Mouse (Mus musculus): ENCODE measurements around the gene Lrrc75b. TPM values are rescaled to one million over a fixed set of nuclear protein-coding genes. Genes with fewer than 3 reads are reported as not detected.

The Lrrc75b gene
- polyA plus RNA-seq, 1 experiment from 2014 or later, result 2.9 TPM

GRCm38 (mm10) chr10:75552701-75553450 is 7.3 kb downstream of the Lrrc75b start:
- WGBS, result 50% methylated on average over 13 of the region's 13 CpGs
- peak; percentile 26; the same call in 1 of the 2 replicates for ATAC-seq (ENCODE audit: low FRiP score, low TSS enrichment)
- Histone ChIP-seq H3K4me2 (replicated peaks; ENCODE audit: low read depth, low read length) (no peak overlapping the region), H3K36me3 (ENCODE audit: control insufficient read depth, insufficient read depth, low read length) (no peaks in the 10 kb centered on the region), H3K9me3 (ENCODE audit: control insufficient read depth, low read length) (no peaks in the 10 kb centered on the region), H3K27me3 (ENCODE audit: control insufficient read depth, insufficient read depth, low read length) (no peaks in the 10 kb centered on the region), H3K4me3 (ENCODE audit: low read length) (no peak overlapping the region), H3K27ac (ENCODE audit: low read depth, low read length) (no peak overlapping the region), H3K4me1 (ENCODE audit: control insufficient read depth, insufficient read depth, low read length) (peaks cover 22% of the 10 kb centered on the region), H3K9ac (ENCODE audit: low read depth, low read length) (no peak overlapping the region)

- peaks cover 18% of the 10 kb centered on the region for H3K4me1 ChIP-seq (ENCODE audit: control insufficient read depth, insufficient read depth, low read length)
- ATAC-seq (ENCODE audit: low FRiP score, low TSS enrichment), result no peak
- 56% methylated on average over 2 of the region's 2 CpGs for WGBS
Observed at GRCm38 (mm10) chr10:75552106-75552505, 8.0 kb downstream of the Lrrc75b start.

GRCm38 (mm10) chr10:75551175-75551574 is 9.0 kb downstream of the Lrrc75b start:
- peak; percentile 32; the same call in 1 of the 2 replicates for ATAC-seq (ENCODE audit: low FRiP score, low TSS enrichment)
- Histone ChIP-seq H3K9me3 (ENCODE audit: control insufficient read depth, low read length) (no peaks in the 10 kb centered on the region), H3K9ac (ENCODE audit: low read depth, low read length) (no peak overlapping the region), H3K27ac (ENCODE audit: low read depth, low read length) (no peak overlapping the region), H3K4me3 (ENCODE audit: low read length) (no peak overlapping the region), H3K4me2 (replicated peaks; ENCODE audit: low read depth, low read length) (no peak overlapping the region), H3K36me3 (ENCODE audit: control insufficient read depth, insufficient read depth, low read length) (no peaks in the 10 kb centered on the region), H3K4me1 (ENCODE audit: control insufficient read depth, insufficient read depth, low read length) (peaks cover 18% of the 10 kb centered on the region), H3K27me3 (ENCODE audit: control insufficient read depth, insufficient read depth, low read length) (no peaks in the 10 kb centered on the region)
- 36% methylated on average over 12 of the region's 12 CpGs for WGBS

More at GRCm38 (mm10) chr10:75552106-75552505, 8.0 kb downstream of the Lrrc75b start:
- Histone ChIP-seq H3K4me2 (replicated peaks; ENCODE audit: low read depth, low read length) (no peak overlapping the region), H3K27me3 (ENCODE audit: control insufficient read depth, insufficient read depth, low read length) (no peaks in the 10 kb centered on the region), H3K9ac (ENCODE audit: low read depth, low read length) (no peak overlapping the region), H3K9me3 (ENCODE audit: control insufficient read depth, low read length) (no peaks in the 10 kb centered on the region), H3K36me3 (ENCODE audit: control insufficient read depth, insufficient read depth, low read length) (no peaks in the 10 kb centered on the region), H3K27ac (ENCODE audit: low read depth, low read length) (no peak overlapping the region), H3K4me3 (ENCODE audit: low read length) (no peak overlapping the region)

GRCm38 (mm10) chr10:75549886-75550285 is 10.2 kb downstream of the Lrrc75b start:
- 16% methylated on average over 7 of the region's 7 CpGs for WGBS
- Histone ChIP-seq H3K9ac (ENCODE audit: low read depth, low read length) (no peak overlapping the region), H3K27me3 (ENCODE audit: control insufficient read depth, insufficient read depth, low read length) (no peaks in the 10 kb centered on the region), H3K4me3 (ENCODE audit: low read length) (no peak overlapping the region), H3K36me3 (ENCODE audit: control insufficient read depth, insufficient read depth, low read length) (no peaks in the 10 kb centered on the region), H3K4me1 (ENCODE audit: control insufficient read depth, insufficient read depth, low read length) (peaks cover 18% of the 10 kb centered on the region), H3K9me3 (ENCODE audit: control insufficient read depth, low read length) (no peaks in the 10 kb centered on the region), H3K4me2 (replicated peaks; ENCODE audit: low read depth, low read length) (no peak overlapping the region), H3K27ac (ENCODE audit: low read depth, low read length) (0 out of 2 replicates have a peak overlapping the region, but pooled peaks have one; percentile 20)
- ATAC-seq (ENCODE audit: low FRiP score, low TSS enrichment), result peak; percentile 54; the same call in 1 of the 2 replicates

GRCm38 (mm10) chr10:75548486-75548885 is 11.6 kb downstream of the Lrrc75b start:
- H3K4me1 ChIP-seq (ENCODE audit: control insufficient read depth, insufficient read depth, low read length), result peaks cover 18% of the 10 kb centered on the region
- no peaks in the 10 kb centered on the region for H3K36me3 ChIP-seq (ENCODE audit: control insufficient read depth, insufficient read depth, low read length)
- no peak overlapping the region for H3K9ac ChIP-seq (ENCODE audit: low read depth, low read length)
- no peak overlapping the region for H3K4me2 ChIP-seq (replicated peaks; ENCODE audit: low read depth, low read length)
- no peaks in the 10 kb centered on the region for H3K9me3 ChIP-seq (ENCODE audit: control insufficient read depth, low read length)
- no peak overlapping the region for H3K27ac ChIP-seq (ENCODE audit: low read depth, low read length)
- no peaks in the 10 kb centered on the region for H3K27me3 ChIP-seq (ENCODE audit: control insufficient read depth, insufficient read depth, low read length)
- 46% methylated on average over 14 of the region's 14 CpGs for WGBS
- no peak for ATAC-seq (ENCODE audit: low FRiP score, low TSS enrichment)
- no peak overlapping the region for H3K4me3 ChIP-seq (ENCODE audit: low read length)

- 60% methylated on average over 7 of the region's 7 CpGs for WGBS
- Histone ChIP-seq H3K4me2 (replicated peaks; ENCODE audit: low read depth, low read length) (no peak overlapping the region), H3K4me3 (ENCODE audit: low read length) (no peak overlapping the region), H3K36me3 (ENCODE audit: control insufficient read depth, insufficient read depth, low read length) (no peaks in the 10 kb centered on the region), H3K4me1 (ENCODE audit: control insufficient read depth, insufficient read depth, low read length) (peaks cover 18% of the 10 kb centered on the region), H3K9ac (ENCODE audit: low read depth, low read length) (no peak overlapping the region), H3K27ac (ENCODE audit: low read depth, low read length) (no peak overlapping the region), H3K9me3 (ENCODE audit: control insufficient read depth, low read length) (no peaks in the 10 kb centered on the region), H3K27me3 (ENCODE audit: control insufficient read depth, insufficient read depth, low read length) (no peaks in the 10 kb centered on the region)
- no peak for ATAC-seq (ENCODE audit: low FRiP score, low TSS enrichment)
Observed at GRCm38 (mm10) chr10:75547901-75548300, 12.2 kb downstream of the Lrrc75b start.

- H3K36me3 ChIP-seq (ENCODE audit: control insufficient read depth, insufficient read depth, low read length), result peaks cover 50% of the 10 kb centered on the region
Observed at GRCm38 (mm10) chr10:75536123-75536522, 24.0 kb downstream of the Lrrc75b start.

GRCm38 (mm10) chr10:75535423-75535822 is 24.7 kb downstream of the Lrrc75b start:
- 96% methylated on average over 2 of the region's 2 CpGs for WGBS
- Histone ChIP-seq H3K36me3 (ENCODE audit: control insufficient read depth, insufficient read depth, low read length) (peaks cover 50% of the 10 kb centered on the region), H3K4me3 (ENCODE audit: low read length) (no peak overlapping the region), H3K27ac (ENCODE audit: low read depth, low read length) (no peak overlapping the region), H3K4me1 (ENCODE audit: control insufficient read depth, insufficient read depth, low read length) (no peaks in the 10 kb centered on the region), H3K9ac (ENCODE audit: low read depth, low read length) (no peak overlapping the region), H3K9me3 (ENCODE audit: control insufficient read depth, low read length) (no peaks in the 10 kb centered on the region), H3K4me2 (replicated peaks; ENCODE audit: low read depth, low read length) (no peak overlapping the region), H3K27me3 (ENCODE audit: control insufficient read depth, insufficient read depth, low read length) (no peaks in the 10 kb centered on the region)
- ATAC-seq (ENCODE audit: low FRiP score, low TSS enrichment), result no peak

More at GRCm38 (mm10) chr10:75536123-75536522, 24.0 kb downstream of the Lrrc75b start:
- Histone ChIP-seq H3K27me3 (ENCODE audit: control insufficient read depth, insufficient read depth, low read length) (no peaks in the 10 kb centered on the region), H3K4me3 (ENCODE audit: low read length) (no peak overlapping the region), H3K27ac (ENCODE audit: low read depth, low read length) (no peak overlapping the region), H3K4me1 (ENCODE audit: control insufficient read depth, insufficient read depth, low read length) (no peaks in the 10 kb centered on the region), H3K9ac (ENCODE audit: low read depth, low read length) (no peak overlapping the region), H3K4me2 (replicated peaks; ENCODE audit: low read depth, low read length) (no peak overlapping the region), H3K9me3 (ENCODE audit: control insufficient read depth, low read length) (no peaks in the 10 kb centered on the region)
- 94% methylated on average over 5 of the region's 5 CpGs for WGBS
- no peak for ATAC-seq (ENCODE audit: low FRiP score, low TSS enrichment)

GRCm38 (mm10) chr10:75534934-75535333 is 25.2 kb downstream of the Lrrc75b start:
- ATAC-seq (ENCODE audit: low FRiP score, low TSS enrichment), result no peak
- Histone ChIP-seq H3K9me3 (ENCODE audit: control insufficient read depth, low read length) (no peaks in the 10 kb centered on the region), H3K4me1 (ENCODE audit: control insufficient read depth, insufficient read depth, low read length) (no peaks in the 10 kb centered on the region), H3K27ac (ENCODE audit: low read depth, low read length) (no peak overlapping the region), H3K9ac (ENCODE audit: low read depth, low read length) (no peak overlapping the region), H3K27me3 (ENCODE audit: control insufficient read depth, insufficient read depth, low read length) (no peaks in the 10 kb centered on the region), H3K4me3 (ENCODE audit: low read length) (no peak overlapping the region), H3K4me2 (replicated peaks; ENCODE audit: low read depth, low read length) (no peak overlapping the region), H3K36me3 (ENCODE audit: control insufficient read depth, insufficient read depth, low read length) (peaks cover 53% of the 10 kb centered on the region)
- 90% methylated on average over 8 of the region's 8 CpGs for WGBS
